Mouse (Mus musculus): Measurements from ENCODE around the gene Mif4gd.

- TF ChIP-seq CTCF (conservative IDR thresholded peaks at IDR 0.05; ENCODE audit: insufficient read depth, insufficient read length, low read depth, low read length) (no peak), POLR2A (IDR thresholded peaks at IDR 0.05; ENCODE audit: low read depth, low read length) (no peak)
Measured at GRCm38 (mm10) chr11:115616371-115616770, 3.6 kb upstream of the Mif4gd start.
